Mouse (Mus musculus): Measurements from ENCODE around the gene Pak6.

Pak6 gene

DNA sequence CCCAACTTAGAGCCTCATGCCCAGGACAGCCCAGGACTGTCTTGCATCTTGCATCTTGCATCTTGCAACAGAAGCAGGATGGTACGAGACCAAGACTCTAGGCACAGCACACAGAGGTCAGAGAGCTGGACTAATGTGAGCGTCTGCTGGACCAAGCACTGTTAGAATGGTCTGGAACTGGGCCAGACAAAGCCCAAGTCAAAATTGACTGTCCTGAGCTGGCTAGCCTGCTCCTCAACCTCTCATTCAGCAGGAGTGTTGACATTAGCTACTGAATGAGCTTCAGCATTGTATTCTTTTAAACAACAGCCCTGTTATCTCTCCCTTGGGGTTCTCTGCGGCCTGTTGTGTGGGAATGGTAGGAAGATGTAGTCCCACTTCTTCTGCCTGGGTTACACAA lies 16.5 kb downstream of the Pak6 start:
- TF ChIP-seq GATA4 (IDR thresholded peaks at IDR 0.05; ENCODE audit: insufficient replicate concordance, low read length) = no peak

GRCm38 (mm10) chr2:118680926-118681325 lies 17.8 kb downstream of the Pak6 start:
- no peak for TF ChIP-seq GATA4 (IDR thresholded peaks at IDR 0.05; ENCODE audit: insufficient replicate concordance, low read length)

DNA sequence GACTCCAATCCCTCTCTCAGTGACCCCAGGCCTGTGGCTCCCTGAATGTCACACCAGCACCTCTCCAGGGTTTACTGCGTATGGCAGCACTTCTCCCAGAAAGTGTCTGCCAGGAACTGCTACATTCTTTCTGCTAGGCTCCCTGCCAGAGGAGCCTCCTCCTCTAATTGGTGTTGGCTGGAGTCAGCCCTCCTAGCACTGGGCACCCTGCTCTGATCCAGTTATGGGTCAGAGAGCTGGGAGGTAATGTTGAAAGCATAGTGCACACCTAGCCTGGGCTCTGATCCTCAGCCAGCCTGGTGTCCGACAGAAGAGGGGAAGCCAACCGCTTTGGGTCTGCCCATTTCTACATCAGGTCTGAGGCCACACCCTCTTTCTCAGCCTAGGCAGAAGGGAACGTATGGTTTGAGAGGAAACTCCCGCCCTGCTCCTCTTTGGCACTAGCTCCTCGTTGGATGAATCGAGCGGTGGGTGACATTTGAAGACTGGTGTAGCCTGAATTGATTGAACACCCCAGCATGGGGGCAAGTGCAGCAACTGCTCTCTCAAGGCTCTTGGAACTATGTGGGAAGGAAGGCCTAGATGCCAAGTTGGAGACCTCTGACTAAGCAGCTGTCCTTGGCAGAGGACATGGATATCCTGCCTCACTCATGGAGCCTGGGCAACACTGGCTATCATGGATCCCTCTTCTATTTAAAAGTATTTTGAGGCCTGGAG lies 19.6 kb downstream of the Pak6 start:
- TF ChIP-seq GATA4 (IDR thresholded peaks at IDR 0.05; ENCODE audit: insufficient replicate concordance, low read length) = no peak

- no peak for TF ChIP-seq GATA4 (IDR thresholded peaks at IDR 0.05; ENCODE audit: insufficient replicate concordance, low read length)
Measured at GRCm38 (mm10) chr2:118685088-118685487, 22.0 kb downstream of the Pak6 start.

- no peak for TF ChIP-seq GATA4 (IDR thresholded peaks at IDR 0.05; ENCODE audit: insufficient replicate concordance, low read length)
Measured at GRCm38 (mm10) chr2:118686693-118687092, 23.6 kb downstream of the Pak6 start.

GRCm38 (mm10) chr2:118687791-118688190 lies 24.7 kb downstream of the Pak6 start:
- TF ChIP-seq GATA4 (IDR thresholded peaks at IDR 0.05; ENCODE audit: insufficient replicate concordance, low read length) = no peak

DNA sequence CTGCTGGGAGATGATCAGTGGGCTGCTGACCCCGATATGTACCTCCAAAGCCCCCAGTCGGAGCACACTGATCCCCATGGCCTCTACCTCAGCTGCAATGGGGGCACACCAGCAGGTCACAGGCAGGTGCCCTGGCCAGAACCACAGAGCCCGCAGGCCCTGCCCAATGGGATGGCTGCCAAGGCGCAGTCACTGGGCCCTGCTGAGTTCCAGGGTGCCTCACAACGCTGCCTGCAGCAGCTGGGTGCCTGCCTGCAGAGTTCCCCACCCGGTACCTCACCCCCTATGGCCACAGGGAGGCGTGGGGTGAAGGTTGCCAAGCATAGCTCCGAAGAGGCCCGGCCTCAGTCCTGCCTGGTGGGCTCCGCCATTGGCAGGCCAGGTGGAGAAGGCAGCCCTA lies 26.8 kb downstream of the Pak6 start:
- TF ChIP-seq GATA4 (IDR thresholded peaks at IDR 0.05; ENCODE audit: insufficient replicate concordance, low read length) = no peak

- TF ChIP-seq GATA4 (IDR thresholded peaks at IDR 0.05; ENCODE audit: insufficient replicate concordance, low read length) = no peak
Measured at GRCm38 (mm10) chr2:118693370-118693966, 30.4 kb downstream of the Pak6 start.

DNA sequence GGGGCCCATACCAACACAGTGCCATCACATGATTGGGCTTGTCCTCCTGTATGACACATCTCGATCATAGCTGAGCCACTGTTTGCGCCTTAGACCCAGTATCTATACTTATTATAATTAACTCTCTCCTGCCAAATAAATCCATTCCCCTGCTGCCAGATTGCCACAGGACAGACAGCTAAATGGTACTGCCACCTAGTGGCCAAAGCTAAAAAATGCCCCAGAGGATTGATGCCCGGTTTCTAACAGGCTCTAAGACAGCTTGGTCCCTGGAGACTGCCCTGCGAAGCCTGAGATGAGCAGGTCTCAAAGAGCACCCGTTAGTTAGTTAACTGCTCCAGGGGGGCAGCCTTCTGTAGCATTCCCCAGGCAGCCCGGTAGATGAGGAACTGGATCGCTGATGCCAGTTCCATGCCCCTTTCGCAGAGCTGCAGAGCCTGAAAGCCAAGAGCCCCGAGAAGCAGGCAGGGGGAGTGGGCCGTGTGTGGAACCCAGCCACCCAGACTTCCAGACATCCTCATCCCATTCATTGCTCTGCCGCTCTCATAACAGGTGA lies 32.7 kb downstream of the Pak6 start:
- TF ChIP-seq GATA4 (IDR thresholded peaks at IDR 0.05; ENCODE audit: insufficient replicate concordance, low read length) = no peak

GRCm38 (mm10) chr2:118696451-118697308 lies 33.6 kb downstream of the Pak6 start:
- no peak for TF ChIP-seq GATA4 (IDR thresholded peaks at IDR 0.05; ENCODE audit: insufficient replicate concordance, low read length)

- no peak for TF ChIP-seq GATA4 (IDR thresholded peaks at IDR 0.05; ENCODE audit: insufficient replicate concordance, low read length)
Measured at GRCm38 (mm10) chr2:118697311-118697877, 34.3 kb downstream of the Pak6 start.

DNA sequence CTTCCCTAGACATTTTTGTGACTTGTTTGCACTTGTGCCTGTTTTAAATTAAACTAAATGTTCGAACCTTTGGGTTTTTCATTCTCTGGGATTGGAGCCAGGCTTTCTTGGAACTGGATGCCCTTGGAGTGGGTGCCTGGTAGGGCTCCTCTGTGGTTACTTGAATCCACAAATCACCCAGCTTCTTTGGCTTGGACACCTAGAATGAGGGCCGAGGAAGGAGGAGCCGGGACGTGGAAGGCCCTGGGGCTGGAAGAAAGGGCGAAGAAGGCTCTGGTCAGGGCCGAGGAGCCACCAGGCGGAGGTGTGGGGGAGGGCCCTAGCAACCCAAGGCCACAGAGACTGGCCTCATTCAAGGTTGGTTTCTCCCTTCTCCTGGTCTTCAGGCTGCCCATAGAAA lies 34.9 kb downstream of the Pak6 start:
- TF ChIP-seq GATA4 (IDR thresholded peaks at IDR 0.05; ENCODE audit: insufficient replicate concordance, low read length) = no peak

- no peak for TF ChIP-seq GATA4 (IDR thresholded peaks at IDR 0.05; ENCODE audit: insufficient replicate concordance, low read length)
Measured at GRCm38 (mm10) chr2:118700179-118701062, 37.3 kb downstream of the Pak6 start.

DNA sequence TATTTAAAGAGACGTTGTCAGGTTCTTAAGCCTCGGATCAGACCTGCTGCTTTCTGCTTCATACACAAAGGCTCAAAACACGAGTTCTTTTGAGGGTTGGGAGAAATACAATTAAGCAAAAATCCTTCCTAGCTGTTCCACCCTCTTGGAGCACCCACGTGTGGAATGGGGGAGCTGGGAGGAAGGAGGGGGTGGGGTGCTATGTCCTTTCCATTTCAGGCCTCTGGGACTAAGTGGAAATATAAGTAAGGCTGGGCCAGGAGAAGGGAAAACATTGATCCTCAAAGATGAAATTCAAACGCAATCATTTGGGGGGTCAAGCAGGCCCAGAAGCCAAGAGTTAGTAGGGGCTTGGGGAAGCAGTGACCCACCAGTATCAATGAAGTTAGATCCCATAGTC lies 38.1 kb downstream of the Pak6 start:
- TF ChIP-seq GATA4 (IDR thresholded peaks at IDR 0.05; ENCODE audit: insufficient replicate concordance, low read length) = no peak
